In the genomic region with DNA sequence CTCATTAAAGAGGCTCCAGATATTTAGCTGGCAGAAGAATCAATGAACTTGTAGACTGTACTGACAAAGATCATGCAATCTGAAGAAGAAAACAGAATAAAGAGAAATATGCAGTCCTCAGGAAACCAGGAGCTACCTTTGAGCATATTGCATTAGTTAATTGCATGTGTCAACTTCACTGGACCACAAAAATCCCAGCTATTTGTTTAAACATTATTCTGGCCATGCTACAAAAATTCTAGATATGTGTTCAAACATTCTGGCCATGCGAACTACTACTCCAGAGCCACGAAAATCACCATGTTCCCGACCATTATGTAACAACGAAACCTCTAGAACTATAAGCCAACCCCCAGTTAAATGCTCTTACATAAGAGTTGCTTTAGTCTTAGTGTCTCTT, we compare ENCODE assay signal across 17 mouse cellular contexts. TPM values are rescaled to one million over a fixed set of nuclear protein-coding genes. Genes with fewer than 3 reads are reported as not detected.
"Had no signal": no experiment of that assay in that cellular context is flagged by ENCODE, and none has a peak within 500 bp of the region (broad histone marks: within the 10 kb centered on the region; RNA-seq: fewer than 3 reads in every experiment).

No protein-coding gene starts in this region.

- DNase-seq: kidney, postnatal 36 days; layer of hippocampus, adult 9-11 months; layer of hippocampus, postnatal 36 days; liver; midbrain, embryonic 14.5 days; right cerebral cortex, adult 18-20 months; right cerebral cortex, postnatal 25 days; thymus, postnatal 4 days had no signal

- ATAC-seq: intestine, embryonic 16.5 days had no signal

- H3K36me3 ChIP-seq: limb, embryonic 12.5 days; liver, embryonic 15.5 days; midbrain, embryonic 10.5 days; neural tube, embryonic 15.5 days had no signal

- H3K27ac ChIP-seq: limb, embryonic 12.5 days; liver, embryonic 15.5 days; midbrain, embryonic 10.5 days; neural tube, embryonic 15.5 days had no signal

- H3K4me1 ChIP-seq: limb, embryonic 12.5 days; liver, embryonic 15.5 days; midbrain, embryonic 10.5 days; neural tube, embryonic 15.5 days had no signal

- H3K4me3 ChIP-seq: limb, embryonic 12.5 days; liver, embryonic 15.5 days; midbrain, embryonic 10.5 days; myocyte; neural tube, embryonic 15.5 days had no signal

- H3K9me3 ChIP-seq: limb, embryonic 12.5 days; liver, embryonic 15.5 days; midbrain, embryonic 10.5 days; neural tube, embryonic 15.5 days had no signal

- H3K4me2 ChIP-seq: limb, embryonic 12.5 days; liver, embryonic 15.5 days; neural tube, embryonic 15.5 days had no signal

- H3K9ac ChIP-seq: limb, embryonic 12.5 days; liver, embryonic 15.5 days; neural tube, embryonic 15.5 days had no signal

- H3K27me3 ChIP-seq: liver, embryonic 15.5 days had no signal

RNA-seq across cellular contexts. Expression of gene Gja6, which starts 37.9 kb away (rescaled TPM):
- total RNA-seq: megakaryocyte, adult 5-6 weeks had no signal
- polyA plus RNA-seq: limb, embryonic 12.5 days; midbrain, embryonic 14.5 days; neural tube, embryonic 11.5 days; small intestine, adult 2 months had no signal
